Mouse (Mus musculus): Measurements from ENCODE around the gene P2ry13. TPM values are rescaled to one million over a fixed set of nuclear protein-coding genes. Genes with fewer than 3 reads are reported as not detected.

P2ry13 gene
- polyA plus RNA-seq, 1 experiment from 2014 or later = 1.4 TPM

- ATAC-seq (replicated peaks) = no peak
- WGBS = 95% methylated on average over 10 of the region's 10 CpGs
- H3K9me3 ChIP-seq = no peaks in the 10 kb centered on the region
Observed at GRCm38 (mm10) chr3:59217211-59217610, 6.5 kb upstream of the P2ry13 start.

GRCm38 (mm10) chr3:59212404-59212803 is 1.7 kb upstream of the P2ry13 start:
- no peaks in the 10 kb centered on the region; the same call in 1 of the 2 replicates for H3K4me1 ChIP-seq
- H3K27me3 ChIP-seq (replicated peaks) = no peaks in the 10 kb centered on the region
- H3K4me3 ChIP-seq = no peak overlapping the region
- H3K9me3 ChIP-seq = no peaks in the 10 kb centered on the region
- no peak overlapping the region for H3K27ac ChIP-seq
- no peak for ATAC-seq (replicated peaks)
- no peaks in the 10 kb centered on the region for H3K36me3 ChIP-seq (replicated peaks)
- H3K4me2 ChIP-seq = no peak overlapping the region
- no peak overlapping the region for H3K9ac ChIP-seq

More at GRCm38 (mm10) chr3:59217211-59217610, 6.5 kb upstream of the P2ry13 start:
- no peak overlapping the region for H3K4me2 ChIP-seq
- no peaks in the 10 kb centered on the region for H3K36me3 ChIP-seq (replicated peaks)
- no peak overlapping the region for H3K27ac ChIP-seq
- no peaks in the 10 kb centered on the region for H3K27me3 ChIP-seq (replicated peaks)
- no peak overlapping the region for H3K4me3 ChIP-seq
- no peaks in the 10 kb centered on the region for H3K4me1 ChIP-seq
- no peak overlapping the region for H3K9ac ChIP-seq

- Histone ChIP-seq H3K27ac (no peak overlapping the region), H3K4me1 (no peaks in the 10 kb centered on the region; the same call in 1 of the 2 replicates), H3K9me3 (no peaks in the 10 kb centered on the region), H3K4me3 (no peak overlapping the region), H3K9ac (no peak overlapping the region), H3K4me2 (no peak overlapping the region), H3K36me3 (replicated peaks) (no peaks in the 10 kb centered on the region), H3K27me3 (replicated peaks) (no peaks in the 10 kb centered on the region)
- WGBS = 91% methylated on average over 8 of the region's 8 CpGs
- ATAC-seq (replicated peaks) = no peak
Observed at GRCm38 (mm10) chr3:59211784-59212183, 1.1 kb upstream of the P2ry13 start.

GRCm38 (mm10) chr3:59210089-59210488 is 593 bp downstream of the P2ry13 start:
- H3K4me2 ChIP-seq = no peak overlapping the region
- no peak overlapping the region for H3K4me3 ChIP-seq
- H3K27me3 ChIP-seq (replicated peaks) = no peaks in the 10 kb centered on the region
- H3K4me1 ChIP-seq = no peaks in the 10 kb centered on the region; the same call in 1 of the 2 replicates
- H3K9me3 ChIP-seq = no peaks in the 10 kb centered on the region
- no peak overlapping the region for H3K27ac ChIP-seq
- WGBS = 80% methylated on average over 8 of the region's 8 CpGs
- no peaks in the 10 kb centered on the region for H3K36me3 ChIP-seq (replicated peaks)
- no peak overlapping the region for H3K9ac ChIP-seq
- ATAC-seq (replicated peaks) = no peak

GRCm38 (mm10) chr3:59208650-59209548 is 1.8 kb downstream of the P2ry13 start:
- Histone ChIP-seq H3K9ac (no peak overlapping the region), H3K9me3 (no peaks in the 10 kb centered on the region), H3K4me3 (no peak overlapping the region), H3K4me1 (no peaks in the 10 kb centered on the region; the same call in 1 of the 2 replicates), H3K4me2 (no peak overlapping the region), H3K27me3 (replicated peaks) (no peaks in the 10 kb centered on the region), H3K27ac (no peak overlapping the region), H3K36me3 (replicated peaks) (no peaks in the 10 kb centered on the region)
- WGBS = 68% methylated on average over 4 of the region's 4 CpGs
- ATAC-seq (replicated peaks) = peak; percentile 81

GRCm38 (mm10) chr3:59205941-59206340 is 4.7 kb downstream of the P2ry13 start:
- H3K36me3 ChIP-seq (replicated peaks) = no peaks in the 10 kb centered on the region
- WGBS = 83% methylated on average over 4 of the region's 4 CpGs
- ATAC-seq (replicated peaks) = no peak
- H3K9ac ChIP-seq = no peak overlapping the region
- H3K27ac ChIP-seq = no peak overlapping the region
- H3K4me1 ChIP-seq = no peaks in the 10 kb centered on the region; the same call in 1 of the 2 replicates
- H3K27me3 ChIP-seq (replicated peaks) = no peaks in the 10 kb centered on the region
- no peak overlapping the region for H3K4me2 ChIP-seq
- H3K9me3 ChIP-seq = no peaks in the 10 kb centered on the region
- H3K4me3 ChIP-seq = no peak overlapping the region

- no peak overlapping the region for H3K4me2 ChIP-seq
- no peaks in the 10 kb centered on the region for H3K36me3 ChIP-seq (replicated peaks)
- no peak overlapping the region for H3K9ac ChIP-seq
- H3K9me3 ChIP-seq = no peaks in the 10 kb centered on the region
- no peak for ATAC-seq (replicated peaks)
- H3K27ac ChIP-seq = no peak overlapping the region
- no peak overlapping the region for H3K4me3 ChIP-seq
- WGBS = 87% methylated on average over 11 of the region's 11 CpGs
- H3K4me1 ChIP-seq = no peaks in the 10 kb centered on the region; the same call in 1 of the 2 replicates
- H3K27me3 ChIP-seq (replicated peaks) = no peaks in the 10 kb centered on the region
Observed at GRCm38 (mm10) chr3:59204719-59205503, 5.8 kb downstream of the P2ry13 start.

GRCm38 (mm10) chr3:59203802-59204520 is 6.7 kb downstream of the P2ry13 start:
- 83% methylated on average over 8 of the region's 8 CpGs for WGBS
- no peaks in the 10 kb centered on the region for H3K27me3 ChIP-seq (replicated peaks)
- ATAC-seq (replicated peaks) = no peak
- no peaks in the 10 kb centered on the region for H3K9me3 ChIP-seq
- no peak overlapping the region for H3K4me2 ChIP-seq
- no peak overlapping the region for H3K27ac ChIP-seq
- H3K4me1 ChIP-seq = no peaks in the 10 kb centered on the region; the same call in 1 of the 2 replicates
- H3K4me3 ChIP-seq = no peak overlapping the region
- H3K36me3 ChIP-seq (replicated peaks) = no peaks in the 10 kb centered on the region
- H3K9ac ChIP-seq = no peak overlapping the region

GRCm38 (mm10) chr3:59197329-59197948 is 13.2 kb downstream of the P2ry13 start:
- no peaks in the 10 kb centered on the region for H3K36me3 ChIP-seq (replicated peaks)
- no peaks in the 10 kb centered on the region for H3K4me1 ChIP-seq
- 82% methylated on average over 4 of the region's 4 CpGs for WGBS
- no peak overlapping the region for H3K4me2 ChIP-seq
- H3K27me3 ChIP-seq (replicated peaks) = no peaks in the 10 kb centered on the region
- no peak overlapping the region for H3K9ac ChIP-seq
- H3K27ac ChIP-seq = no peak overlapping the region
- ATAC-seq (replicated peaks) = no peak
- H3K9me3 ChIP-seq = no peaks in the 10 kb centered on the region
- H3K4me3 ChIP-seq = no peak overlapping the region

GRCm38 (mm10) chr3:59194938-59195337 is 15.7 kb downstream of the P2ry13 start, which contains the start of gene Gpr87:
Gpr87 (minus strand) TSS chr3:59195104.
- Histone ChIP-seq H3K9me3 (no peaks in the 10 kb centered on the region), H3K4me2 (no peak within 1 kb of the TSS), H3K4me3 (no peak within 1 kb of the TSS), H3K4me1 (no peaks in the 10 kb centered on the region), H3K9ac (no peak within 1 kb of the TSS), H3K36me3 (replicated peaks) (no peaks in the 10 kb centered on the region), H3K27ac (no peak within 1 kb of the TSS), H3K27me3 (replicated peaks) (no peaks in the 10 kb centered on the region)
- no peak for ATAC-seq (replicated peaks)
- WGBS = 91% methylated on average over 7 of the region's 7 CpGs

GRCm38 (mm10) chr3:59194099-59194498 is 16.6 kb downstream of the P2ry13 start:
- Histone ChIP-seq H3K9ac (no peak overlapping the region), H3K4me2 (no peak overlapping the region), H3K4me3 (no peak overlapping the region), H3K27ac (no peak overlapping the region), H3K36me3 (replicated peaks) (no peaks in the 10 kb centered on the region), H3K27me3 (replicated peaks) (no peaks in the 10 kb centered on the region), H3K9me3 (no peaks in the 10 kb centered on the region), H3K4me1 (no peaks in the 10 kb centered on the region)
- no peak for ATAC-seq (replicated peaks)
- WGBS = 89% methylated on average over 7 of the region's 7 CpGs
